Mouse (Mus musculus) ES-E14 (cell line): ENCODE data around the gene Ubr1. TPM values are rescaled to one million over a fixed set of nuclear protein-coding genes. Genes with fewer than 3 reads are reported as not detected.

Experiments
- DNase-seq: peaks from one replicate; pipeline ENCODE4 v3.0.0-alpha.2; 2013; ENCODE audit warnings: low read depth, low spot score
- H3K27ac ChIP-seq: 2 replicates; pipeline ENCODE4 v1.5.1; 2012; ENCODE audit warnings: low read depth, mild to moderate bottlenecking, low read length, moderate library complexity, mixed read lengths; ENCODE audit not compliant: poor library complexity, insufficient read depth, severe bottlenecking
- H3K36me3 ChIP-seq: 2 replicates; pipeline ENCODE4 v1.6.1; 2012; ENCODE audit warnings: mild to moderate bottlenecking, low read length, moderate library complexity, mixed read lengths; ENCODE audit not compliant: control insufficient read depth, poor library complexity, insufficient read depth, severe bottlenecking
- H3K4me1 ChIP-seq, 2 experiments: fragments of 150-350 bp in 1 of 2; sonication (generic) in 1 of 2; 2 replicates each; pipeline ENCODE4 v1.6.1; 2012; ENCODE audit warnings: low read length in 2 of 2, mild to moderate bottlenecking in 1 of 2, mixed read lengths in 1 of 2; ENCODE audit not compliant: control insufficient read depth in 2 of 2, insufficient read depth in 2 of 2, poor library complexity in 1 of 2
- H3K4me3 ChIP-seq, 2 experiments: fragments of 150-350 bp in 1 of 2; sonication (generic) in 1 of 2; 2 replicates each; pipeline ENCODE4 v1.5.1; 2012; ENCODE audit warnings: low read length in 2 of 2, low read depth in 1 of 2, mild to moderate bottlenecking in 1 of 2, mixed read lengths in 1 of 2; ENCODE audit not compliant: insufficient read depth in 1 of 2, poor library complexity in 1 of 2, severe bottlenecking in 1 of 2
- H3K9ac ChIP-seq: 2 replicates; pipeline ENCODE4 v1.6.1; 2012; ENCODE audit warnings: low read depth, mild to moderate bottlenecking, low read length, mixed read lengths; ENCODE audit not compliant: poor library complexity, insufficient read depth, severe bottlenecking
- H3K9me3 ChIP-seq: fragments of 150-350 bp; sonication (generic); 2 replicates; pipeline ENCODE4 v1.6.1; 2012; ENCODE audit warnings: low read depth, mild to moderate bottlenecking, low read length; ENCODE audit not compliant: control insufficient read depth, insufficient read depth
- CHD2 ChIP-seq: IDR thresholded peaks from 2 replicates; pipeline ENCODE4 v1.6.1; 2014; ENCODE audit warnings: mild to moderate bottlenecking, low read depth, low read length, inconsistent platforms
- HCFC1 ChIP-seq: IDR thresholded peaks from 2 replicates; pipeline ENCODE4 v1.6.1; 2012; ENCODE audit warnings: low read length, inconsistent platforms, borderline replicate concordance; ENCODE audit not compliant: insufficient read depth
- MAFK ChIP-seq: IDR thresholded peaks from 2 replicates; pipeline ENCODE4 v1.6.1; 2014; ENCODE audit warnings: mild to moderate bottlenecking, low read depth, low read length, inconsistent platforms; ENCODE audit not compliant: insufficient read depth
- ZC3H11A ChIP-seq: IDR thresholded peaks from 2 replicates; pipeline ENCODE4 v1.6.1; 2012; ENCODE audit warnings: low read depth, mild to moderate bottlenecking, inconsistent platforms, low read length, borderline replicate concordance
- ZNF384 ChIP-seq: IDR thresholded peaks from 2 replicates; pipeline ENCODE4 v1.6.1; 2012; ENCODE audit warnings: low read depth, low read length, inconsistent platforms
- in situ Hi-C, 2 experiments: fragments of 600-800 bp; cut with MboI; formaldehyde crosslinking; loops; one replicate each; pipeline ENCODE4 v1.15.1; 2025; ENCODE audit warnings: low sequenced_read_pairs in 2 of 2, inconsistent platforms in 1 of 2; ENCODE audit not compliant: unreplicated experiment in 2 of 2
- total RNA-seq: library from RNA; depleted of rRNA; stranded (reverse); fragments of 300-350 nt; gene quantifications from 2 replicates; pipeline ENCODE4 v1.2.3, GENCODE M21; 2012

Gene Ubr1
- total RNA-seq, 1 experiment: 21.9 TPM

DNA sequence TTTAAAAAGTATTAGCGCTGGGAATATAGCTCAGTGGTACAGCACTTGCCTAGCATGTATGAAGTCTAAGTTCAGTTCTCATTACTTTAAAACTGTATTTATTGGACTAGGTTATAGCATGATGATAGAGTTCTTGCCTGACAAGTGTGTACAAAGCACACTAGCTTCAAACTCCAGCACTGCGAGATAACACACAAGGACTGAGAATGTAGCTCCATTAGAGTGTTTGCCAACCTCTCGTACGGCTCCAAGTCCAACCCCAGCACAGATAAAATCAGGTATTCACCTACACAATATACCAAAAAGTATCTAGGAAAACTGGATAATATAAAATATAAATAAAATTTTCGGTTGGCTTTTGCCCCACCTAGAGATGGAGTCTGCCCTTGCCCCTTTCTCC is 10.7 kb downstream of the Ubr1 start:
- H3K4me1 ChIP-seq: no peaks in the 10 kb centered on the region
- H3K36me3 ChIP-seq: no peaks in the 10 kb centered on the region

DNA sequence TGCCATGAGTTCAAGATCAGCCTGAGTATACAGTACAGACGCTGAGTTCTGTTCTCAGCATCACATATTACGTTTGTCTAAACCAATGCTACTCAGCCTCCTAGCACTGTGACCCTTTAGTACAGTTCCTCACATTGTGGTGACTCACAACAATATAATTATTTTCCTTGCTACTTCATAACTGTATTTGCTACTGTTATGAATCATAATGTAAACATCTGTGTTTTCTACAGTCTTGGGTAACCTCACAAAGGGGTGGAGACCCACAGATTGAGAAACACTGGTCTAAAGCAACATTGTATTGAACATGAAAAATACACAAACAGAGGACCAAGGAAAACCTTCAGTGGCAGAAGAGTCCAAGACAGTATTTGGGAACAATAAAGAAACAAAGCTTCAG is 11.2 kb downstream of the Ubr1 start:
- in situ Hi-C loops: no loop called here
- no peak overlapping the region for H3K9ac ChIP-seq
- H3K9me3 ChIP-seq: no peaks in the 10 kb centered on the region
- no peak overlapping the region for H3K4me3 ChIP-seq
- H3K27ac ChIP-seq: no peak overlapping the region
- DNase-seq: no peak
- TF ChIP-seq MAFK (no peak), ZNF384 (no peak), CHD2 (no peak), HCFC1 (no peak), ZC3H11A (no peak)
- no peaks in the 10 kb centered on the region for H3K36me3 ChIP-seq
- no peaks in the 10 kb centered on the region for H3K4me1 ChIP-seq

More for the DNA sequence above, 10.7 kb downstream of the Ubr1 start:
- TF ChIP-seq CHD2 (no peak), MAFK (no peak), ZNF384 (no peak), ZC3H11A (no peak), HCFC1 (no peak)
- Histone ChIP-seq H3K9ac (no peak overlapping the region), H3K27ac (no peak overlapping the region), H3K9me3 (no peaks in the 10 kb centered on the region), H3K4me3 (no peak overlapping the region)
- in situ Hi-C loops: no loop called here
- DNase-seq: no peak

DNA sequence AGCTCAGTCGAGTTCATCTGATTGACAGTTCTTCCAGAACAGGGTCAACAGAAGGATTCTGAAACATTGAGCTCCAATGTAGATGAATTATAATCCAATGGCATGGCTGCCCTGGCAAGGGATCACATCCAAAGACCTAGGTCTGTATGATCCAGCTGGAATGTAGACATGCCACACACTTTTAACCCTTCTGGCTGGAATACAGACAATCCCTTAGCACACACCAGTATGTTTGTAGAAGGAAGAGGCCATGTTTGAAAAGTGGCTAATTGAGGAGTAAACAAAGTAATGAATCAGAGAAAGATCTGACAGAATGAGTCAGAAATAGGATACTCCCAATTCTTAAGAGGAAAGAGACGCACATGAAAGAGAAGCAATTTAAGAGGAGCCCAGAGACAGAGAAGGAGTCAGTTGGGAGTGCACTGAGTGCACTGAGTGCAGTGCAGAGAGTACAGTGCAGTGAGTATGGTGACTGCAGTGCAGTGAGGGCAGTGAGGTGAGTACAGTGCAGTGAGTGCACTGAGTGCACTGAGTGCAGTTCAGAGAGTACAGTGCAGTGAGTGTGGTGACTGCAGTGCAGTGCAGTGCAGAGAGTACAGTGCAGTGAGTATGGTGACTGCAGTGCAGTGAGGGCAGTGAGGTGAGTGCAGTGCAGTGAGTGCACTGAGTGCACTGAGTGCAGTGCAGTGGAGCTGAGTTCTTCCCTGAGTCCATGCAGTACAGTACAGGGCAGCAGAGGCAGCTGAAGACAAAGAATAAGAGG is 18.2 kb downstream of the Ubr1 start:
- Histone ChIP-seq H3K4me1 (no peaks in the 10 kb centered on the region), H3K27ac (no peak overlapping the region), H3K9me3 (no peaks in the 10 kb centered on the region), H3K4me3 (no peak overlapping the region), H3K9ac (no peak overlapping the region), H3K36me3 (peaks cover 2% of the 10 kb centered on the region)
- in situ Hi-C loops: no loop called here
- no peak for DNase-seq
- no peak for TF ChIP-seq HCFC1

DNA sequence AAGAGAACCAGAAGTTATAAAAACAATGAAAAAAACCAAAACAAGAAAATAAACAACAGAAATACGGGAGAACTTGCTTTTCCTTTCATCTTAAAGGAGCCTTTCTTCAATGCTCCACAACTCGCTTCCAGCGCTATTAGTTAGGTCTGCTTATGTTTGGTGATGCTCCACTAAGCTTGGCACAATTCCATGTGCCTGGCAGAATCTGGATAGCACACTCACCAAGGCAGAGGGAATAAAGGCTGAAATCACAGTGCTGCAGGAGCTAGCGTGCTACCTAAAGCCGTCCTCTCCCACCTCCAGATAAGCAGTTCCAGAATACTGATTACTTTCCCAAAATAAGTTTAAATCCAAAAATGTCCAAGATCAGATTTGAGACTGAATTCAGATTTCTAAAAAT is 19.3 kb downstream of the Ubr1 start:
- in situ Hi-C loops: no loop called here
- DNase-seq: no peak
- Histone ChIP-seq H3K9me3 (no peaks in the 10 kb centered on the region), H3K9ac (no peak overlapping the region), H3K4me3 (no peak overlapping the region), H3K4me1 (no peaks in the 10 kb centered on the region), H3K36me3 (peaks cover 6% of the 10 kb centered on the region), H3K27ac (no peak overlapping the region)
- TF ChIP-seq HCFC1 (no peak), ZC3H11A (no peak), CHD2 (no peak), ZNF384 (no peak), MAFK (no peak)

DNA sequence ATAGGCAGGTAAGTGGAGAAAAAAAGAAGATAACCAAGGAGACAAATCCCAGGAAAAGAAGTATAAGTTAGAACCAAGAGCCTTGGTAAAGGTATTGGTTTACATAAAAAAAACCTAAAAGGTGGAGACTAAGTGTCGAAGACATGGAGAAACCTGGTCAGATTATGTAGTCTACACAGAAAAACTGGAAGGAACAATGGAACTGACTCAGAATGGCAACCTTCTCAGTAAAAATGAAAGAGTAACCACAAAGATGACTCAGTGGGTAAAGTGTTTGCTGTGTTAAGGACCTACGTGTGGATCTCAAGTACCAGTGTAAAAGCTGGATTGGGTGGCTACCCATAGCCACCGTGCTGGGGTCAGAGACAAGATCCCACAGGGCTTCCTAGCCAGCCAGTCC is 37.5 kb downstream of the Ubr1 start:
- H3K36me3 ChIP-seq: peaks cover 2% of the 10 kb centered on the region
- H3K9ac ChIP-seq: no peak overlapping the region
- H3K4me3 ChIP-seq: no peak overlapping the region
- TF ChIP-seq CHD2 (no peak), HCFC1 (no peak), MAFK (no peak), ZC3H11A (no peak), ZNF384 (no peak)
- no peaks in the 10 kb centered on the region for H3K9me3 ChIP-seq
- no peaks in the 10 kb centered on the region for H3K4me1 ChIP-seq
- no peak for DNase-seq
- no peak overlapping the region for H3K27ac ChIP-seq
- in situ Hi-C loops: no loop called here
